Mouse (Mus musculus) right cerebral cortex, postnatal 14 days (tissue): ENCODE measurements around the gene 3110009E18Rik.

Experiments used
- DNase-seq: peaks from one replicate; pipeline ENCODE4 v3.0.0; 2022

Gene 3110009E18Rik

DNA sequence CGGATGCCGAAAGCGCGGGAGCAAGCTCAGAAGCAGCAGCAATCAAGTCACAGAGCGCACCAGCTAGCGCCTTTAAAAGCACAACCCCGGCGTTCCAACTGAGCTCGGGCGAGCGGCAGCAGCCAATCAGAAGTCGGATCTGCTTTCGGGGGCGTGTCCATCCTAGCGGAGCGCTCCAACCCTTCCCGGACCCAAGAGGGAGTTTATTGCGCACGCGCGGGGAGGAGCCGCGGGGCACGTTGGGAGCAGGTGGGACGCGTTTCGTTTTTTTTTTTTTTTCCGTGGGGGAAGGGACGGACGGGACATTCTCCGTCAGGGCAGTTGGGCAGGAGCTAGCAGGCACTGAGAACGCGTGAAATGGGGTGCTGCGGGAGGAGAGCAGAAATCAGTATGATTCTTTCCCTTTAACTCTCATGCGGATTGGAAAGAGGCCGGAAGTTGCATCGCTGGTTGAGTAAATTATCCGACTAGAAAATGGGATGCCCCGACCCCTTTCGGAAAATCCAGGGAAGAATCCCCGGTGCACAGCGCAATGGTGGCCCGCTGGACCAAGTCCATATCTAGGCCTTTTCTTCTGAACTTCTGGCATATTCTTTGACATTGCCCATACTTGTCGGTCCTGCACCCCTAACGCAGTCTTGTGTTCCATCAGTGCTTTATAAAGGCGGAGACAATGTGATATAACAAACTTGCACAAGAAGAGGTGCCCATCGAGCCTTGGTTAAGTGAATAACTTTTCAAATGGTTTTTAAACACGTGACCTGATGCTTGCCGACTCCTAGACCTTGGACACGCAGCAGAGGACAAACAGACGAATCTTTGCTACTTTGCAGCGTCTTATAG lies at the start of gene 3110009E18Rik, which contains the start of gene Dbi:
TSS of gene 3110009E18Rik (plus strand) at position 219 of the 843 bp plus-strand sequence.
TSS of gene Dbi (minus strand) at position 110 of the 843 bp plus-strand sequence.
- peak; percentile 98 for DNase-seq

DNA sequence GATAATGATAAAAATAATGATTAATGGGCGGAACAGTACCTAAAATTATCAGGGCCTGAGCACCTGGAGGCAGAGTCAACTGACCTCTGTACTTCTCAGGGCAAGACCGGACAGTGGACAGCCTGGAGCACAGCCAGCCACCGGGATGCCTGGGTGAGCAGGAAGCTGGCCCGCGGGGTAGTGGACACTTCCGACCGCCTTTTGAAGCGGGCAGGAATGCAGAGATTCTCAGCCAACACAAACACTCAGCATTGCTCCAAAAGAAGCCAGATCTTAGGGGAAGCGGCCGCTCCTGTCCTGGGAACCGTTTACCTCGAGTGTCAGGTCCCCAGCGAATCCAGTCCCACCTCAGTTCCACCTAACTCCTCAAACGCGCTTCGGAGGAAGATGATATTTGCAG lies 48.1 kb upstream of the 3110009E18Rik start:
- DNase-seq: peak; percentile 44

DNA sequence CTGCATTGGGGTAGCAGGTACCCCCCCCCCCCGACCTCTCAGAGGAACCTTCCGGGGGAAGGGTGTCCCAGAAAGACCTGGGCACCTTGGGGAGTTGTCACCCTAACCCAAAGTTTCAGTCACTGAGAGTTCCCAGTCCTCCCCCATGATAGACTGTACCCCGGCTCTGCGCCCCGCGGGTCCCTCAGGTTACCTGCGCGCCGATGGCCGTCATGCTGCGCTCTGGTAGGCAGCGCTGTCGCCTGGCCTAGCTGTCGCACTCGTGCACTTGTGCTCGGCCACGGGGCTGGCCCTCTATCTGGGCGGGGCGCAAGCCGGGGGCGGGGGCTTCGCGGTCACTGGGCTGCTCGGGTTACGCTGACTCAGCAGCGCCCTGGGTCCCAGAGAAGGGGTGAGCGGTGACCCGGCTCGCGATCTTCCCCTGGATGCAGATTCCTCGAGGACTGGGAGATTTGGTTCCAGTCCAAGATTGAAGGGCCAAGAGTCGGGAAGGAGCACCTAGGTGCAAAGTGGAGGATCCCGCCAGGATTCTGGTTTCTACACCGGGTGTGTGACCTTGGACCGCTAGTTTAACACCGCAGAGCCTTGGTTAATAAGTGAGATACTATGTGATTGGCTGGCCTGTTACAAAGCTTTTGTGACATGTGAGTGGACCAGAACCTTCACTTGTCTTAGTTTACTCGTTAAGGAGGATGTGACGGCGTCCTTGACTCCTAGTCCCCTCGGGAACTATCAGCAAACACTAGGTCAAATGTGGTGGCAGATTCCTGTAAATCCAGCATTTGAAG lies 47.3 kb upstream of the 3110009E18Rik start, which contains the start of gene Tmem37:
TSS of gene Tmem37 (minus strand) at position 556 of the 788 bp plus-strand sequence.
- DNase-seq: peak; percentile 53

DNA sequence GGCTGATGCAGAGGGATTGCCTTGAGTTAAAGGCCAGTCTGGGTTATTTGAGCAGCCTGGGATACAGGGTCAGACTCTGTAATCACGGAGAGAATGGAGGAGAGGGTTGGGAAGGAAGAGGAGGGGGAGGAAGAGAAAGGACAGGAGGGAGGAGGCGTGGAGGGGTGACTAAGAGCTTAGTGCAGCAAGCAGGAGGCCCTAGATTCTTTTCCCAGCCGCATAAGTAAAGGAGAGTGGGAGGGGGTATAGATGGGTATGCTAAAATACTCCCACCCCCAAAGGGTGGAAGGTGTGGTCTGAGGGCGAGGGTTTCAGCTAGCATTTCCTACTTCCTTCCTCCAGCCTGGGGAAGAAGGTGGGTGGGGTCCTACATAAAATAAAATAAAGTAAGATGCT lies 46.7 kb upstream of the 3110009E18Rik start:
- DNase-seq: no peak

DNA sequence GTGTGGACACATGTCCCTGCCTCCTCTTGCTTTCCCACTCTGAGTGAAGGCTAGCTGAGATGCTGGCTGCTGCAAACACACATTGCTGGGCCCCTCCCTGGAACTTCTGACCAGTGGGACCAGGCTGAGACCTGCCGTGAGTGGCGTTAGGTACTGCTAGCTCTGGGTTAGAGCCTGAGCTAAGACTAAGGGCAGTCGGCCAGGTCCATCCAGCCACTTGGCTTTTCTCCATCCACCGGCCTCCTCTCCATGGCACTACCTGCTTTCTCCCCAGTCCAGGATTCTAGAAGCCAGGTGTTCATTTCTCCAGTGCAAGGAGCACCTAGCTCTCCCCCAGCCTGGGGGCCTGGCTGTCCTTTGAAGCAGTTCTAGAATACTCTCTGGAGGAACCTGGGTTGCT lies 46.1 kb upstream of the 3110009E18Rik start:
- no peak for DNase-seq

DNA sequence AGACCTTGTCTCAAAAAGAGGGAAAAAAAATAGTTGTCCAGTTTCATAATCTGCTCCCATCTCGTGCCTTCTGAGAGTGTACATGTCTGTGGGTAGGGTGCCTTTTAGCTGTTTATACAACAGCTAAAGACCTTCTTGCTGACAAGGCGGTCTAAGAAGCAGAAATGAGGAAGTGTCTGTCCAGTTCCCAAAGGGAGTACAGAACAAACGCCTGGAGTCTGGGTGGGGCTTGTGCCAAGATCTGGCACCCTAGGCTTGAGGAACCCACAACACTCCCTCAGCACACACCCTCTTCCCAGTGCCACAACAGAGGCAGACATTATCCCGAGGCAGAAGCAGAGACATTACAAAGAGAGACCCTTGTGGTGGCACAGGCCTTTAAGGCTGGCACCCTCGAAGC lies 45.5 kb upstream of the 3110009E18Rik start:
- no peak for DNase-seq

DNA sequence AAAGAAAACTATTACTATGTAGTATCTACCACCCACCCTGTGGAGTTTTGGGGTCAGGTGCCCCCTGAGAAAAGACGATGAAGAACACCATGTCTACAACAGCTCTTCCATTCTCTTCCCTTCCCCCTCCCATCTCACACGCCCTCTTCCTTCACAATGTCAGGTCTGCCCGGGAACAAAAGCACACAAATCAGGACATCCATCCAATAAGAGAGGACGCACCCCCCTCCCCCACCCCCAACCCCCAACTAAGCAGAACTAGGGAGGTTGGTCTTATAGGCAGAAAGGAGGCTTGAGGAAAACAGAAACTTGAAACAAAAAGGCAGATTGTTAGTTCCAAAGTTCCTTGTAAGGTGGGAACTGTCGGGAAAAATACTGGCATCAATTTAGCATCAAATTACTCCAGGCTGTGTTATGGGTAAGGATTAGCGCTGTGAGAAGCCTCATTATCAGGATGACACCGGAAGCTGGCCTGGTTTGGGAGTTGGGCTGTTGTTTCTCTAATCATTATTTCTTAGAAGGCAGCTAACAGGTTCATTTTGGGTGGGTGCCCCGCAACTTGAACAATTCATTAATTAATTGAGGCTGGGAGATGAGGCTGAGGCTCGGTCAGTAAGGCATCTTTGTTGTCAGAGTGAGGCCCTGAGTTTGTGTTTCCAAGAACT lies 43.1 kb upstream of the 3110009E18Rik start:
- DNase-seq: no peak

DNA sequence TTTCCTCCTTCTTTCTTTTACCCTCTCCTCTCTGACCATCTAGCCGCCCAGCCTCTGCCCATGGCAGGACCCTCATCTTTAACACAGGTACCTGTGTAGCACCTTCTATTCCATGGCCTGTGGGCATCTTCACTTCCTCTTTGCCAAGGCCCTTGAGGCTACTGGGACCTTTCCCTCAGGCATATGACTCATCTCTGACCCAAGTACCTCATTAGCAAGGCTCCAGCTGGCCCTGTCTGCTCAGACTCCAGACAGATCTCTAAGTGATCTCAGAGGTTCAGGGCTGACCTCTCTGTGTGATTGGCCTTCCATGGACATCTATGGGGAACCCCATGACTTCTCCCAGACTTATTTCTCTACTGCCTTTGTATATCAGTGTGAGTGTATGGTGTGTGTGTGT lies 40.4 kb upstream of the 3110009E18Rik start:
- no peak for DNase-seq

DNA sequence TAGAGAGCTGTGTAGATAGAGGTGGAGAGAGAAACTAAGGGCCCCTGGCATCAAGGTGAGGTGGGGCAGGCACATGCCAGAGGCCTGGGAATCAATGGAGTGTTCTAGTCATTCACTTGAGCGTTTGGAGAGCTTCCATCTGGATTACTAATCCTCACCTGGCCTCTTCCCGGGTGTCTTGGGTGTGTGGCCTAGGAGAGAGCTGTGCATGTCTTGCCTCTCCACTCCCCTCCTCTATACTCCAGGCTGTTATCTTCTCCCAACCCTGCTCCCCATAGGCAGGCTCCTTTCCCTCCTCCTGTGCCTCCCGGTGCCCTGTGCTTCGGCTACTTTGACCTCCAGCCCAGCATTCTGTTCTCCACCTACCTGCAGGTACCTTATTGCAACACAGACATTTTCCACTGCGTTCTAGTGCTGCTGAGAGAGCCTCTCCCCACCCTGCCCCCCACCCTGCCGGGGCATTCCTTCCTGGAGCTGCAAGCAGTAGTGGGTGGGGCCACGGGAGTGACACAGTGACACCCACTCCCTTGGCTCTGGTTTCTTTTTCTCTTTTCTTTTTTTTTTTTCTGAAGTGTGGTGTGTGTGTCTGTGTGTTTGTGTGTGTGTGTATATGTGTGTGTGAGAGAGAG lies 37.9 kb upstream of the 3110009E18Rik start:
- DNase-seq: no peak

DNA sequence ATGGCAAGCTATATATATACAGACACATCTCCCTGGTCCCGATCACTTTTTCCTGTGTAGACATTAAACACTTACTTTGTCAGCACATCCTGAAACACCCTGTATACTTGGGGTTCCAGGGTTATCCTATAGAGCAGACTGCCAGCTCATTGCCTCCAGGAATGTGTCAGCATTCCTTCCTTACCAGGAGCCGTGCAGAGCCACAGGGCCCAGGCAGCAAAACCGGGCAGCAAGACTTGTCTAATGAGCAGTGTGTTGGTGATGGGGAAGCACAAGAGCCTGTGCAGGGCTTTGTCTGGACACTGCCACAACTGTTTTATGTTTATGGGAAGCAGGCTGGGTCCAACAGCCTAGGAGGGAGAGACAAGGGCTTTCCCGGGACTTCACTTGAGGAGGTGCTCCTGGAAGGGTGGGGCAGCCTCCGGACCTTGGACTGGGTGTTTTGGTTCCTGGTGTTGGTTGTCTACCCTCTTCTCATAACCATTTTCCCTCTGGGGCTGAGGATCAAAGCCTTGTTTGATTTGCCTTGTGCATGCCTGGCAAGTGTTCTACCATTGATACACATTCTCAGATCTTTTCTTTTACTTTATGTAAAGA lies 37.0 kb upstream of the 3110009E18Rik start:
- no peak for DNase-seq

DNA sequence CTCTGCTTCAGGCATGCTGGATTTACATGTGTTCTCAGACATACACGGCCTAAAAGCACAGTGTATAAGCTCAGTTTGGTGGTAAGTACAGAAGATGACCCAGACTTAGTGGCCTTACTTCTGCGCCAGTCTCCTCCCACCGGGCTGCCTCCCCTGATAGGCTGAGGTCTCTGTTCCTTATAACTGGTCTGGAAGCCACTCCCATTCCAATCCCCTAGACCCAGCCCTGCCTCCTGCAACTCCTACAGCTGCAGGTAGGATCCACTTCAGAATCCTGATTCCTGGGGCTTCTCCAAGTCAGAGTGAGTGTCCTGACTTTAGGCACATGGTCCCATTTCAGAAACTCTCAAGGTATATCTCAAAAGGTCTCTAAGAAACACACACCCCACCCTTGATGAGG lies 35.3 kb upstream of the 3110009E18Rik start:
- DNase-seq: no peak

DNA sequence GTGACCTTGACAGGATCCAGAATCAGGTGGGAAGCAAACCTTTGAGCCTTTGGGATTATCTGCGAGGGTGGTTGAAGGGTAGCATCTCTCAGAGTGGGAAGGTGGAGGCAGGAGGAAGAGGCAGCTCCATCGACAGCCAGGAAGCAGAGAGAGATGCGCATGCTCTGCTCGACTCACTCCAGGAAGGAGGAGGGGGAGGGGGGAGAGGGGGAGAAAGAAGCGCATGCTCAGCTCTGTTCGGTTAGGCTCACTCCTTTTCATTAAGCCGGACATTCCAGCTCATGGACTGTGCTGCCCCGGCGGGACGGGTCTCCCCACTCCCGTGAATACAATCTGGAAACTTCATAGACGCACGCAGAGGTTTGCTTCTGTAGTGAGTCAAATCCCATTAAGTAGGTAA lies 34.3 kb upstream of the 3110009E18Rik start:
- no peak for DNase-seq

DNA sequence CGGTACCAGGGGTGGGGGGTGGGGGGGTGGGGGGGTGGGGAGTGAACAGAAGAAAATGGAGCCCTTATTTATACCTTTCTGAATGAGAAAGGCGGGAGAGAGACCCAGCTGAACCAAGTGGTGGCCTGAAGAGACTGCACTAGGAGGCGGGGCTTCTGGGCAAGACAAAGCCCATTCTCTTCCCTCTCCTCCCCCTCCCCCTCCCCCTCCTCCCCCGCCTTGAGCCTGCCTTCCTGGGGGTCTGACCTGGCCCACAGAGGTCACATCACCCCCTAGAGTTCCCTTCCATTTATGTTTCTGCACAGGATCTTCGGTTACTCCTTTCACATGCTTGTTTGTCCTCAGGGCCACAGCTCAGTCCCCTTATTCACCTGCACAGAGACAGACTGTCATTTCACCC lies 31.8 kb upstream of the 3110009E18Rik start:
- no peak for DNase-seq

DNA sequence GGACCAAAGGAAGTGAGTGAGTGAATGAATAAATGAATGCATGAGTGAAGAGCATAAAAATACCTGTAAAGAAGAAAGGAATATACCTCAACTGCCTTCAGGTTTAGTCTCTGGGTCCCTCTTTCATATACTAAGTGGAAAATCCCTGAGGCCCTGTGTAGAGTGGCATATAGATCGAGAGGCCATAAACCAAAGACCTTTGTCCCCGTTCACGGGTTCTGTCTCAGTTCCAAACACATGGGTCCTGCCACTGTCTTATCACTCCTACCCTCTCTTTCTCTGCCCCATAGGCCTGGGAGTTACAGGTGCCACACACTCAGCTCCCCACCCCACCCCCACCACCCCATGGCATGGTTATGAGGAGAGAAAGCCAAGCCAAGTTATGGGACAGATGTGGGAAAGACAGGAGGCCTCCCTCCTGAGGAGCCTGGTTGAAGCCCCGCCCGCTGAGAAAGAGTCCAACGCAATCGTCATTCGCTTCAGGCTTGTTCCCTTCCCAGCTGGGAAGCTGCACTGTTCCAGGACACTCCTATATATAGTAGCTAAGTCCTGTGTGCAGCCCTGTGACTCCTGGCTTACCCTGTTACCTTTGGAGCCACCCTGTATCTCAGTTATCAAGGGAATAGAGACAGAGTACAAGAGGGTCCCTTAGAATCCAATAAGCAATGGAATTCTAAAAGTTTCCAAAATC lies 30.0 kb upstream of the 3110009E18Rik start:
- DNase-seq: no peak

DNA sequence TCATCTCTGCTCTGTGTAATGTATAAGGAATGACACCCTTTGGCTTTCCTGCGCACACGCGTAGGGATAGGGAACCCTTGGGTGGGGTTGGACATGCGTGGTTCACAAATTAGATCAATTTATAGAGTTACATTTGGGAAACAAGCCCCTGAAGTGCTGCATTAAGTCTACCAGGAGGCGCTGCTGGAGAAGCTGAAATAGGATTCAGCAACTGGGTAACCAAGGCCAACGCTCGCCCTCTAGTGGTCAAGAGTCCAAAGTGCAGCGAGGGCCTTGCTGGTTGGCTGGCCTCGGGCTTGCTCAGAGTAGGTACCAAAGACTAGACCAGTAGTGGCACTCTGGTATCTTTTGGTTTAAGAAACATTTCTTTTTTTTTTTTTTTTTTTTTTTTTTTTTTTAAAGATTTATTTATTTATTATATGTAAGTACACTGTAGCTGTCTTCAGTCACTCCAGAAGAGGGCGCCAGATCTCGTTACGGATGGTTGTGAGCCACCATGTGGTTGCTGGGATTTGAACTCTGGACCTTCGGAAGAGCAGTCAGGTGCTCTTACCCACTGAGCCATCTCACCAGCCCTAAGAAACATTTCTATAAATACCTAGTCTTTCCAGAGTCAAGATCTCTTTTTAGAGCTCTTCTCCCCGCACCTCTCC lies 27.4 kb upstream of the 3110009E18Rik start:
- peak; percentile 91 for DNase-seq

DNA sequence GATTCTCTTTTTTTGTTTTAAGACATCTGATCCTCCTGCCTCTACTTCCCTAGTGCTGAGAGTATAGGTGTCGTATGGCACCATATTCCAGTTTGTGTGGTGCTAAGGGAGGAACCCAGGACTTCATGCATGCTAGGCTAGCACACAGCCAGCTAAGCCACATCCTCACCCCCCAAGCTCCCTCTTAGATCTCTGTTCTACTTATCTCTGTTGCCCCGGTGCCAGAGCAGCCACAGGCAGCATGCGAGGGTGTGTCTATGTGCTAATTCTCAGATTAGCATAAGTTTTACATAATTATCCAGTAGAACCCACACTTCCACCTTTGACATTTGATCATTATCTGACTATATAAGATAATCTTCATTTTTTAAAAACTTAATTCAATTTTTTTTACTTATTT lies 26.1 kb upstream of the 3110009E18Rik start:
- DNase-seq: no peak

DNA sequence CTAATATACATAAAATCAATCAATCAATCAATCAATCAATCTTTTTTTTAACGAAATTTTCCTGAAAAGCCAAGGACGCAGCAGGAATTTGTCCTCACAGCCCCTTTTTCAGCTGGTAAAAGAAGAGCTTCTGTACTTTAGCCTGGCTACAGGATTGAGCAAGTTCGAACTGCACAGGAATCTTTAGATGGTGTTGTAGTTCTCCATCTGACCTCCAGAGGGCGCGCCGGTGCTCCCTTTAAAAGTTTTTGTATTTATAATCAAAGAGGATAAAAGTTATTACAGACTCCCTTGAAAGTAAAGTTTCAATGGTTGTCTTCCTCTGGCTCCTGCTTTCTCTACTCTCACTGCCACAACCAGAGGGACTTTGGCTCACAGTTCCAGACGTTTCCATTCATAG lies 22.7 kb upstream of the 3110009E18Rik start:
- peak; percentile 71 for DNase-seq

DNA sequence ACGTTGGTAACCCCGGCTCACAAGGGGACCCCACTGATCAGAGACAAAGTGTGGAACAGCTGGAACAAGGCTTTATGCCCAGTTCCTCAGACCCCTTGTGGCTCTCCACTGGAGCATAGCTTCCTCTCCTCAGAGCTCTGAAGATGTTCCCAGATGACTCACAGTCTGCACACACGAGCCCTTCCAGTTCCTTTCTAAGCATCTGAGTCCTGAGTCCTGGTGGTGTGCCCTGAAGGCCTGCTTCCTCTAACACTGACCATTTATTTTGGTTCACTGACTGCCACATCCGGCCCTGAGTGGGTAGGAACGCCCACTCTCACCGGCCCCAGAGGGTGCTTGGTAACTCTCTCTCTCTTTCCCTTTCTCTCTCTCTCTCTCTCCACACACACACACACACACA lies 21.5 kb upstream of the 3110009E18Rik start:
- no peak for DNase-seq

DNA sequence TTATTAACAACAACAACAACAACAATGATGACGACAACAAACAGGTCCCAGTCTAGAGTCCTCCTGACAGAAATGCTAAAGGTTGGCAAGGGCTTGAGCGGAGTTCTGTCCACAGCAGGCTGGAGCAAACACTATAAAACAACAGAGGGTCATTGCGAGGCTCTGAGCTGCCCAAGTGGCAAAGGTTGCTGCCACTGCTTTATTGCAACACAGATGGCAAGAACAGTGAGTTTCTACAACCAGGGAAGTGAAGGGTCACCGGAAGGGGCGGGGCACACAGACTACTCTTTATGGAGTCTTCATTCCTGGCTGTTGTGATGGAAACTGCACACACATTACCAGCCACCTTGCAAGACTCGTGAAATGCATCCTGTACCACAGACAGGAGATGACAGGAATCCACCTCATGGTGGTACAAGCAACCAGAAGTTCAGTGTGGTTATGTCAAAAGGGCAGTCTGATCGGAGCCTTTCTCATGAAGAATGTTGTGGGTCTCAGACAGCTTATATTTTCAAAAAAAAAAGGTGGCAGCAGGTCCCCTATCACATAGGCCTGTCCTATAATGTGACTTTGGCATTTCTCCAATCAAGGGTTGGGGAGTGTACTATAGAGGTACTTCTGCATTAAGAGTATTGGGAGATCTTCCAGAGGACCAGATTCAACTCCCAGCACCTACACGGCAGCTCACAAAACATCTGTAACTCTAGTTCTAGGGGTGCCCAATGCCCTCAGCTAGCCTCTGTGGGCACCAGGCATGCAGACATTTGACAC lies 20.3 kb upstream of the 3110009E18Rik start:
- DNase-seq: no peak

DNA sequence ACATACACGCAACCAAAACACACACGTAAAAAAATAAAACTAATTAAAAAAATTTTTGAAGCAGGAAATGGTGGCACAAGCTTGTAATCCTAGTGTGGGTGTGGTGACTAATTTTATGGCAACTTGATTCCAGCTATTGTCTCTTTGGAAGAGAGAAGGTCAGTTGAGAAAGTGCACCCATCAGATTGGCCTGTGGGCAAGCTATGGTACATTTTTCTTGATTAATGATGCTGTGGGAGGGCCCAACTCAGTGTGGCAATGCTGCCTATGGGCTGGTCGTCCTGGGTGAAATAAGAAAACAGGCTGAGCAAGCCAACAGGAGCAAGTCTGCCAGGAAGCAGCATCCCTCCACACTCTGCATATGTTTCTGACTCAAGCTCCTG lies 19.8 kb upstream of the 3110009E18Rik start:
- DNase-seq: no peak

DNA sequence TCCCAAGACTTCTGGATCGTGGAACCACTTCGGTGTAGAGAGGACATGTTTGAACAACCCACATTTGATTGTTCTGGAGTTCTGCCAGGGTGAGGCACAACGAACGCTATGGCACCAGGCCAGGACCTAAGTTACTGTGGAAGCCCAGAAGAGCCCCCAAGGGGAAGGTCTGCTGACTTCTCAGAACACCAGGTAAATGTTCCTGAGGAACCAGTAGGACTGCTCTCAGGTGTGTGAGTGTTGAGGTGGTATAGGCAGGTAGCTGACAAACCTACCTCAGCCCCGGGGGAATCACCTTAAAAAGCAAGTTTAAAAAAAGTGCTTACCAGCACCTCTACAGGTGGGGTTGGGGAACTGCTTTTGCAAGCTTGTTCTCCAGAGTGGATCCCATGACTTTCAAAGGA lies 15.4 kb upstream of the 3110009E18Rik start:
- DNase-seq: no peak
